Mouse (Mus musculus): Measurements from ENCODE around the gene Nfatc4.
A peak's percentile ranks its signal among the peaks of the same experiment; 100 is the strongest.

The Nfatc4 gene

GRCm38 (mm10) chr14:55853621-55854285 lies 30.8 kb downstream of the Nfatc4 start, which contains the start of gene Nynrin:
Gene Nynrin (plus strand): TSS chr14:55854010.
- peak; percentile 48 for DNase-seq (ENCODE audit: low spot score)

DNA sequence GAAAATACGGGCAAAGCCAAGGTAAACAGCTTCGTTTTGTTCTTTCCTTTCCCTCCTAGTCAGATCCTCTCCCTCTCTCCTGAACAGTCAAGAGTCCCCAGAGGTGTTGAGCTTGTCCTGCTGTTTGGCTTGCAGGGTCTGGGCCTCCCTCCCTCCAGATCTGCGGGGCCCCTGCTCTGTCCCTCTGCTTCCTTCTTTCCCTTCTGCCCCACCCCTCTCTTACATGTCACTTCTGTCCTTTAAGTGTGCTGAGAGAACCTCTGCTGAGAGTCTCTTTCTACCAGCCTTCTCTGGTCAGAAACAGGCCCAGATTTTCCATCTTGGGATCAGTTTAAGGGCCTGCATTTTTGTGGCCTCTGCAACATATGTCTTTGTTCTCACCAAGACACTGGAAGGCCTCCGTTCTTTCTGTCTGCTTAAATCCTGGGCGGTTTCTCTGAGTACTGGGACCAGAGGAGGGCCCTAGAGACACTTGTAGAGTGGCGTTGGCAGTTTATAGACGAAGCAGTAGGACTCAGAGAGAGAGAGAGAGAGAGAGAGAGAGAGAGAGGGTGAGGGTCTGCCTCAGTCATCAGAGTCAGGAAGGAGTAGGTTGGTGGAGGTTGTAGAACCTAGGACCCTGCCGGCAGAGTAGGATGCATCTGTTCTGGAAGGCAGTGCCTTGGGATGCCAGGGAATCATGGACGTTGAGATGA lies 31.6 kb downstream of the Nfatc4 start:
- peak; percentile 25 for DNase-seq (ENCODE audit: low spot score)

DNA sequence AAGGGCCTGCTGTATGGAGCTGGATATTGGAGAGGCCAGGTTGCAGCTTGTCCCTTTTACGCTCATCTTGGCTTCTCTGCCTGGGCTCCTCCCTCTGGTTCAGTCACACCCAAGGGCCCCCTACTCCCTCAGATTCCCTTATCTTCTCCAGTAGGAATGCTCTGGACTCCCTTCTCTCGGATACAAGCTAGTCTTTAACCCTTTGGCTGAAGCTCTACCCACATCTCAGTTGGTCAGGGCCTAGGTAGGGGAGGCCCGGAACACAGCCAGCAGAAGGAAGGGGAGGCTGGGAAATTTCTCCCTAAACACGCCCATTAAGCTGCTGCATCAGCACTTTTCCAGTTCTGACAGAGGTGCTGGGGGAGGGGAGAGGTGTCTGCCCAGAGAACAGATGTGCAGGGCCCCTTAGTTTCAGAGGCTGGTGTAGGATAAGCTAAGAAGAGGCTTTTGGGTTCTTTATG lies 32.2 kb downstream of the Nfatc4 start:
- peak; percentile 51 for DNase-seq (ENCODE audit: low spot score)

DNA sequence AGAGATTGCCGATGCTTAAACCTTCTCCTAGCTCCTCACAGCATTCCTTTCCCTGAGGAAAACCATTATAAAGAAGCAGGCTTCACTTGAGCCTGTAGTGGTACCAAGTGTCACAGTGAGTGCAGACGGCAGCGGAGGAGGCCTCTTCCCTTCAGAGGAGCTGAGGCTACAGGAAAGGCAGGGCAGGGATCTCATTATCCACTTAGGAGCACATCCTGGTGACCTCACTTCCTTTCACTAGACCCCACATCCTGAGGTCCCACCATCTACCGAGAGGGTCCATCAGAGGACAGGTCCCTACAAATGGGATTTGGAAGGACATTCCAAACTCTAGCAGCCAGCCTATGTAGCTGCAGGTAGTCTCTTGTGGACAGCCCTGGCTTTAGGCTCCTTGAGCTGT lies 34.6 kb downstream of the Nfatc4 start:
- DNase-seq (ENCODE audit: low spot score) = no peak

GRCm38 (mm10) chr14:55862186-55862585 lies 39.2 kb downstream of the Nfatc4 start:
- DNase-seq (ENCODE audit: low spot score) = no peak

- DNase-seq (ENCODE audit: low spot score) = no peak
These were observed 40.0 kb downstream of the Nfatc4 start for GRCm38 (mm10) chr14:55862970-55863369.

- DNase-seq (ENCODE audit: low spot score) = peak; percentile 77
These were observed 40.8 kb downstream of the Nfatc4 start for GRCm38 (mm10) chr14:55863773-55864172.

GRCm38 (mm10) chr14:55866962-55867361 lies 44.0 kb downstream of the Nfatc4 start:
- peak; percentile 71 for DNase-seq (ENCODE audit: low spot score)

DNA sequence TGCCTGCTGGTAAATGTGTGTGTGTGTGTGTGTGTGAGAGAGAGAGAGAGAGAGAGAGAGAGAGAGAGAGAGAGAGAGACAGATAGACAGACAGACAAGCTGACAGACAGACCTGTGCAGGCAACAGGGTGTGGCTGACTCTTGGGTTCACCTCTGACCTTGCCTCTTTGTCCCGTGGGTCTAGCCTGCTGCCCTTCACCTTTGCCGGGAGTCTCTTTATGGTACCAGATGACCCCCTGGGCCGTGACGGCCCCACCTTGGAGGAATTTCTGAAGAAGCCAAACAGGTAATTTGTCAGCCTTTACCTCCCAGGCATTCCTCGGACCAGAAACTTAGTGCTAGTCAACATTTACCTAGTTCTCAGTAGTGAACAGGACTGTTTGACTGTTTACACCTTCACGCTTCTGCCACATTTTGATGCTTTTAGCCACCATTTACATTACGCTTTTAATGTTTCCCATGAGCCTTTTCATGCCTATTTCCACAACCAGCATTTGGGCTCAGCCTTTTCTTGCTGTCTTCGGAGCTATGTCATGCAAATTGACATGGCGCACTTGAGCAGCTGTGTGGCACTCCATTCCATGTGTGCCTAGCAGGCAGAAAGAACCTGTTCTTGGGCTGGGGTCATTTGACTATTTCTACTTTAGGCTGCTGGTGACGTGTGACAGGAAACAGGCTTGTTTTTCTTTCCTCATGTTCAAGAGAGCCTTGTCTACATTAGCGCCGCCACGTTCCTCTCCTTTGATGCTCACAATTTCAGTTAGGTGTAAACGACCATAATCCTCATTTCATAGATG lies 45.5 kb downstream of the Nfatc4 start:
- DNase-seq (ENCODE audit: low spot score) = no peak

DNA sequence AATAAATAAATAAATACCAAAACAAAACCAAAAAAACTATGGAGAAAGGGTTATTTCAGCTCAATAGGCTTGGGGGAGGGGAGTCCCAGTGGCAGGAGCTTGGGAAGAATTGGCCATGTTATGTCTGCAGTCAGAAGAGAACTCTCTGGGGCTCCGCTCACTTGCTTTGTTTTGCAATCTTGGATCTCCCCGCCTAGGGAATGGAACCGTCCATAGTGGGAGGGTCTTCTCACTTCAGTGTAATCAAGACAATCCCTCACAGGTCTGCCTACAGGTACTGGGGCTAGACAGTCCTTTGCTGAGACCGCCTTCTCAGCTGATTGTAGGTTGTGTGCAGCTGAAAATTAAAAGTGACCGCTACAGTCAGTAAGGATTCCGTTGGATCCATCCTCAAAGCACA lies 46.6 kb downstream of the Nfatc4 start:
- DNase-seq (ENCODE audit: low spot score) = no peak

- no peak for DNase-seq (ENCODE audit: low spot score)
These were observed 49.1 kb downstream of the Nfatc4 start for GRCm38 (mm10) chr14:55872039-55872438.

GRCm38 (mm10) chr14:55872551-55872950 lies 49.6 kb downstream of the Nfatc4 start:
- DNase-seq (ENCODE audit: low spot score) = no peak

DNA sequence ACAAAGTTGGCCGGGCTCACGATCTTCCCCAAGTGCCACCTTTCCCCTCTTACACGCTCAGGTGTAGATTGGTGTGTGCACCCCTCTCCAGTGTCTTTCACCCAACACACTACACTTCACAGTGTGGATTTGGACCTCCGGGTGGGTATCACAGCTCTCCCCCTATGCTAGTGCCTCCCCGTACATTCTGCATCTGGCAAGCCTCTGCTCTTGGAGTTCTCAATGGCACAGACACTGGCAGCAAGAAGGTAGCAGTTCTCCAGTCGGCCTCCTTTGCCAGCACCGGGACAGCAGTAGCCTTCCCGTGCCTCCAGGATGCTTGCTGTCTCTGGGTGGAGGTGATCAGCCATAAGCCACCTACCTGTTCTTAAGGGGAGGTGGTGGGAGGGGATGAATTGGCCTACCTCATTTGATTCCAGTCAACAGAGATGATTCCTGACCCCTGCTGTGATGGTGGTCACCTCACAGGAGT lies 50.3 kb downstream of the Nfatc4 start:
- DNase-seq (ENCODE audit: low spot score) = no peak

DNA sequence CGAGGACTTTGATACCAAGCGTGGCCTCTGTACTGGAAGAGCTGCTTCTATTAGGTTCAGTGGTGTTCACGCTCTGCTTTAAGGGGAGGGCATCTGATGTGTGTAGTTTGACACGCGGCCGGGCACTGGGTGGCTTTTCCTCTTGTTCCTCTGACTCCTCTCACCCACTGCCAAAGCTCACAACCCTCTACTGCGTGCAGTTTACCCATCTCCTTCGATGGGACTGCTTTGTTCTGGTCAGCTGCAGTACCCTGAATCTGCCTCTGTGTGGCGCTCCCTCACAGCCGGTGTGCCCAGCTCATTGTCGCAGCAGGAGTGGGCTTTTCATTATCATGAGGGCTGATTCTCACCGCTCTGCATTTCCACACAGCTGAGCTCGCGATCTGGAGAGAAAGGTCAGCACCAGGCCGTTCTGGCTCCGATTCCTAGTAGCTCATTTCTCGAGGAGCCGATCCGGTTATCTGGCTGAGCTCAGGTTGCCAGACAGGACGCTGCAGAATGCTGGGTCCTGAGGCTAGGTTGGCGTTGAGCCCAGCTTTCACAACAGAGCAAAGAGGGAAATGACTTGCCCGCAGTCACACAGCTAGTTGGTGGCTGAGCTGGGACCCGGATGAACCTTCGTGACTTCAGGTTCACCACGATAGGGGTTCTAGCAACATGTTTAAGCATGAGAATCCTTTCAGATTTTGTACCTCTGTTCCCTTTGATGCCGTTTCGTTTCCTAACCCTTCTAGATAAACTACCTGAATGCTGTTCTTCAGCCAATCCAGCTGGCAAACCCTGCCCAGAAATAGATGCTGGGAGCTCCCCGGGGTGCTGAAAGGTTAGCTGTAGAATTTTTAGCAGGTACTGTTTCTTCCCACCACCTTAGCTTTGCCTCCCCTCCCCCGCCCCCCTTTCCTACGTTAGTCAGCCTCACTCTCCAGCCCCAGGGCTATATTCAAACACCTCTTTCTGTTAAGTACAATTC lies 51.1 kb downstream of the Nfatc4 start:
- DNase-seq (ENCODE audit: low spot score) = peak; percentile 58

- DNase-seq (ENCODE audit: low spot score) = no peak
These were observed 54.7 kb downstream of the Nfatc4 start for GRCm38 (mm10) chr14:55877469-55878315.

DNA sequence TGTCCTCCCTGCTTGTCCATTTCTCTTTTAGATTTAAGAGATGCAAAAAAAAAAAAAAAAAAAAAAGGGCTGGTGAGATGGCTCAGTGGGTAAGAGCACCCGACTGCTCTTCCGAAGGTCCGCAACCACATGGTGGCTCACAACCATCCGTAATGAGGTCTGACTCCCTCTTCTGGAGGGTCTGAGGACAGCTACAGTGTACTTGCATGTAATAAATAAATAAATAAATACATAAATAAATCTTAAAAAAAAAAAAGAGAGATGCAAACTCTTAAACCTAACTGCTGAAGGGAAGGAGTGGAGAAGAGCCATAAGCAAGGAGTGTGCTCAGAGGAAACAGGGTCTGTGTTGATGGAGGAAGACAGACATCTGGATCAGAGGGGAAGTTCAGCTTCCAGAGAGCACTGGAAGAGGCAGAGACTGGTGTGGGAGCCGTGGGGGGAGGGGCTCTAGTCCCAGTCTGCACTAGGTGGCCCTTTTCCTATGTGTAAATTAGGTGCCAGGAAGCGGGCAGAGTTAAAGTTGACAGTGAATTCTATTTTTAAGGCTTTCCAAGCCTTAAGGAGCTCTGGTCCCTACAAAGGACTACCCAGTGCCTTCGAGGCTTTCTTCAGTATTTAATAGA lies 55.5 kb downstream of the Nfatc4 start:
- DNase-seq (ENCODE audit: low spot score) = no peak

GRCm38 (mm10) chr14:55879623-55880022 lies 56.7 kb downstream of the Nfatc4 start:
- DNase-seq (ENCODE audit: low spot score) = peak; percentile 81

DNA sequence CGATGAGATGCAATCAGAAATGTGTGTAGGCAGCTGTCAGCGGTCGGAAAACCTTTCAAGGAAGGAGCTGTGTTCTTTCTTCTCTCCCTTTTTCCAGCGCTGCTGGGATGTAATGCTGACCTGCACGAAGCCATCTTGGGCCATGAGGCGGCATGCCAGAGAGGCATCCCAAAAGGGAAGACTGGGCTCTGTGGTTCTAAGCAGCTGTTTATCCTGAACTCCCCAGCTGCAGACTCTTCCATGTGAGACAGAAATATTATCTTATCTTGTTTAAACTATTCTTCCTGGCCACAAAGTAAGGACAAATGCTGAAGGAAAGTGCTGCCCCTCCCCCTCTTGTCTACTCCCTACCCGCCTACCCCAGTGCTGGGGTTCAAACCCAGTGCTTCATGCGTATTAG lies 58.0 kb downstream of the Nfatc4 start:
- DNase-seq (ENCODE audit: low spot score) = no peak

GRCm38 (mm10) chr14:55882171-55882641 lies 59.3 kb downstream of the Nfatc4 start:
- no peak for DNase-seq (ENCODE audit: low spot score)

GRCm38 (mm10) chr14:55883149-55883661 lies 60.3 kb downstream of the Nfatc4 start:
- DNase-seq (ENCODE audit: low spot score) = no peak

All from MN1 (cell line).